Mouse (Mus musculus) ovary, postnatal 36 days (tissue): ENCODE measurements around the gene Fgfr2.

Experiments
- DNase-seq: peaks from one replicate; pipeline ENCODE4 v3.0.0; 2022; ENCODE audit warnings: low spot score, mixed read lengths

The Fgfr2 gene

GRCm38 (mm10) chr7:132719570-132719969 is 403.6 kb downstream of the Fgfr2 start:
- no peak for DNase-seq

GRCm38 (mm10) chr7:132715259-132715658 is 407.9 kb downstream of the Fgfr2 start:
- no peak for DNase-seq

GRCm38 (mm10) chr7:132714236-132714923 is 408.8 kb downstream of the Fgfr2 start:
- peak; percentile 42 for DNase-seq

- DNase-seq, result no peak
Observed at GRCm38 (mm10) chr7:132713483-132714126, 409.5 kb downstream of the Fgfr2 start.

GRCm38 (mm10) chr7:132712956-132713355 is 410.2 kb downstream of the Fgfr2 start:
- no peak for DNase-seq

- no peak for DNase-seq
Observed at GRCm38 (mm10) chr7:132712044-132712708, 411.0 kb downstream of the Fgfr2 start.

DNA sequence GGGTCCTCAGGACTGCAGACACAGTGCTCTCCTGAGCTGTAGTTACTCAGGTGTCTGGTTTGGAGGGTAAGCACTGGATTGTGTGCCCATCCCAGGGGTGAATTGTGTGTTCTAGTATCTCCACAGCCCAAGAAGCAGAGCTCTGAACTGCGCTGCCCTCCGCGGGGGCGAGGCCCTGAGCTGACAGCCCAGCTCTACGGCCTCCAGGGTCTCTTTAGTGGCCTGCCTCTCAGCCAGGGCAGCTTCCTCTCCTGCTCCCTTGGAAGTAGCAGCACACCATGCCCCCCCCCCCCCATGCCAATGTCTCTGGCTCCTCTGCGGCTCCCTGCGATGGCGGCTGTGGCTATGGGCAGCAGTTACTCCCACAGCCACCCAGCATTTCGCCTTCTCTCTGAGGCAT is 411.6 kb downstream of the Fgfr2 start:
- DNase-seq, result no peak

DNA sequence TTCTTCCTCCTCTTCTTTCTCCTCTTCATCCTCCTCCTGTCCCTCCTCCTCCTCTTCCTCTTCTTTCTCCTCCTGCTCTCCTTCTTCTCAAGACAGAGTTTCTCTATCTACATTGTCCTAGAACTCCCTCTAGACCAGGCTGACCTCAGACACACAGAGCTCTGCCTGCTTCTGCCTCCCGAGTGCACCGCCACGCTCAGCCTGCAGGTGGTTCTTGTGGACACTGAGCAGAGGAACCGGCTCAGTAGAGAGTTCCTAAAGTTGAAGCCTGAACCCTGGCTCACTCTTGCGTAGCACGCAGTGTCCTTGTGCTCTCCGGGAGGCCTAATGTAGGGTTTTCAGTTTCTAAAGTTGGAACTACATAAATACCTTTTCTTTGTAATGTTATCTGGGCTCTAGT is 418.0 kb downstream of the Fgfr2 start:
- DNase-seq, result no peak

GRCm38 (mm10) chr7:132704310-132704875 is 418.8 kb downstream of the Fgfr2 start:
- no peak for DNase-seq

DNA sequence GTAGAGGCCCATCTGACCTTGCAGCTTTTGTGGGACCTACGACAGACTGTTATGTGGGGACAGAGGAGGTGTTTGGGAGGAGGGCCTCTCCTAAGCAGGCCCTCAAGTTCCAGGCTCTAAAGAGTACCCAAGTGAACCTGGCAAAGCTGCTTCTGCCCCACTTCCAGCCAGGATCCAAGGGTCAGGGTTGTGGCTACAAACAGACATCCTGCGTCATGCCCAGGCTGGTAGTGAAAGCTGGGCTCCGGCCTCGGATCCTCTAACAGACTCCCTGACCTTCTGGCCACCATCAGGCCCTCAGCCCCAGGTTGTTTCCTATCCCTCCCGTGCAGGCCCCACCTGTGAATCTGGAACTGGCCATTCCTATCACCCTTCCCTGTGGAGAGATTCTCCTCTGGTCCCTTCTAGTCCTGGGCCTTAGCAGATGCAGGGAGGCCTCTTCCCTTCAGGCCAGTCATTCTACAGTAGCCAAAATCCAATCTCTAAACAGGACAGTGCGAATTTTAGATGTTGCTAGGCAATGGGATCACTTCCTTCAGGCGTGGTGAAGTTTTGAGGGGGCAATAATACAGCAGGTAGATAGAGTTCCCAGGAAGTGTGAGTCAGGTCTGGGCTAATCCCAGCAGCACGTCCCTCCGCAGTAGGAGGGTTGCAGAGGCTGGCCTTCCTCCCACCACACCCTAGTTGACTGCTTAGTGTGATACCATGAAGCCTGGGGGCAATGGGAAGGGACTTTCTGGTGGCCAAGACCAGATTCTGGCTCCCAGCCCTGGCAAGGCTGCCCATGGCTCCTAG is 419.4 kb downstream of the Fgfr2 start:
- DNase-seq, result no peak

DNA sequence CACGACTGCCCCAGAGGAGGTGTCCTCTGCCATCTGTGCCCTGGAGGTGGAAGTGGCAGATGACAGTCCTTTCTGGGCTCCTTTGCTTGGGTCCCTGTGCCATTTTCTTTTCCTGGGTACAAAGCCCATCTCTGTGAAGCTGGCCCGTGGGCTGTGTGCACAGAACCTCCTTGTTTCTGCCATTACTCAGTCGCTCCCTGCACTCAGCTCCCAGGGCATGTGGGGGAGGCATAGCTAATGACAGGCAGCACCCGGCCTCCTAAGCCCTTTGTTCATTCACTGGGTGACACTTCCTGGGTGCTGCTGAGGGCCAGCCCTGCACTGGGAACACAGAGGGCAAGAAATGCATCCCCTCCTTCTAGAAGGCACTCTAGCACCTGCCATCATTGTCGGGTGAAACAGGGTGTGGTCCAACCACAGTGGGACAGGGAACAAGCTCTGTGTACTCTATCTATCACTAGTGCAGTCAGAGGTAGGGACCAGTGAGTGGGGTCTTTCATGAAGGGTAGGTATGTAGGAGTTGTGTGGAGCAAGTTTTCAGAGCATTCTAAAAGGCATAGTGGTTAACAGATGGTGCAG is 420.6 kb downstream of the Fgfr2 start:
- DNase-seq, result no peak

- DNase-seq, result no peak
Observed at GRCm38 (mm10) chr7:132702024-132702423, 421.1 kb downstream of the Fgfr2 start.

DNA sequence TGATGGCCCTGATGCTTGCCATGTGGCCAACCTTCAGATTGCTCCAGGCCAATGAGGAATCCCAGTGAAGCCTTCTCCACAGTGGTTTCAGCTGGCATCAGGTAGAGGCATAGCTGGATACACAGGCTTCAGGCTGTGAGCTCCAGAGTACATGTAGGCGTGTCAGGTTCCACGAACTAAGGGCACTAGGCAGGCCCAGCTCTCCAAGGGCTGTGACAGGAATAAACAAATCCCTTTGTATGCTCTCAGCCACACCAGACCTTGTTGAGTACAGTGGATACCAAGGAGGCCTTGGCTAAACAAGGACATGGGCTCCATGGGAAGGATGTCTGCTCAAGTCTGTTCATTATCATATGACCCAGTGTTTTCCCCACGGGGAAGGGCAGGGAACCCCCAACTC is 421.7 kb downstream of the Fgfr2 start:
- no peak for DNase-seq

GRCm38 (mm10) chr7:132700107-132700506 is 423.0 kb downstream of the Fgfr2 start:
- DNase-seq, result no peak

GRCm38 (mm10) chr7:132699639-132700038 is 423.5 kb downstream of the Fgfr2 start:
- no peak for DNase-seq

DNA sequence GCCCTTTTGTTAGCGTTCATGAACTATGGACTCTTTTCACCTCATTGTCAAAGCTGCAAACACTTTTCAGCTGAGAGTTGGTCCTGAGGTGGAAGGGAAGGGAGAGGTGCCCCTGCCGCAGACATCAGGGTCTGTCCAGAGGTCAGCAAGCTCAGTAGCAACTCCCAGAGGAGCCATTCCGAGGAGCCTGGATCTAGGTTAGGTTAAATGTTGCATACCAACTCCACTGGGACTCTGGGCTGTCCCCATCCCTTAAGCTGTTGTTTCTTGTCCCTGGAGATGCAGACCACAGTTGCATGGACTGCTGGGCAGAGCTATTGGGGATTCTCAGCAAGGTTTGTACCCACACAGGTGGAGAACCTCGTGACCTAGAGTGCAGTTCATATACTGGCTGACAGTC is 424.0 kb downstream of the Fgfr2 start:
- DNase-seq, result no peak

GRCm38 (mm10) chr7:132698737-132699136 is 424.4 kb downstream of the Fgfr2 start:
- no peak for DNase-seq

DNA sequence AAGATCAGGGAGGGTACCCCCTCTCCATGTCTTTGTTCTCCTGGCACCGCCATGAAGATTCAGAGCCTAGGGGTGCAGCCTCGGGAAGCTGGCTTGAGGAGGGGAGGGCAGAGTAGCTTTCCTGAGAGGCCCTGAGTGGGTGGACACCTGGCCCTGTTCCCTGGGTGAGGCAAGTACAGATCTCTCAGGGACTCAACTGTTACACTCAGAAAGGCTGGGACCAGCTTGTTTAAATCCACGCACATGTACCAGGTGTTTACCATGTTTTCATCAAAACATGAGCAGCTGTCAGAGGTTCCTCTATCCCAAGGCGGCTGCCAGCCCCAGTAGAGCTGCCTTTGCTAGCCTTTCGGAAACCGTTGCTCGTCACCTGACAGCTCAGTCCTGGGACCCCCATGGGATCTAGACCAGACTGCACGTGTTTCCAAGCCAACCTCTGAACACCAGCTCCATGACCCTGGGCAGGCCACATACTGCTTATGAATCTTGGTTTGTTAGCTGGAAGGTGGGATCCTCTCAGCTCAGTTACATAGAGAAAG is 425.8 kb downstream of the Fgfr2 start:
- no peak for DNase-seq

DNA sequence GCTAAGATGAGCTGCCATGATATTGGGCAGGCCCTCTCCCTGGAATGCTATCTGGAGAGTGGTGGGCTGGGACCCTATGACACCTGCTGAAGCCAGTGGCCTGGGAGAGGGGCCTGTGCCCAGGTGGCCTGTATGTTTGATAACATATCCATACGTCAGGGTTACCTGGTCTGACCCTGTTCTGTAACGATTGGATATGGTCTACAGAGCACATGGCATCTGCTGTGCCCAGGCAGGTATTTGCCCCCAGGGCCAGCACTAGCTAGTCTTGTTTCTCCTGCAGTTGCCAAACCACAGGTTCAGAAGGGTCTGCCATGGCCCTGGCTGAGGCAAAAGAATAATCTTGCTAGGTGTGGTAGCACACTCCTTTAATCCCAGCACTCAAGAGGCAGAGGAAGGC is 429.6 kb downstream of the Fgfr2 start:
- no peak for DNase-seq

GRCm38 (mm10) chr7:132692719-132693118 is 430.4 kb downstream of the Fgfr2 start:
- peak; percentile 43 for DNase-seq

DNA sequence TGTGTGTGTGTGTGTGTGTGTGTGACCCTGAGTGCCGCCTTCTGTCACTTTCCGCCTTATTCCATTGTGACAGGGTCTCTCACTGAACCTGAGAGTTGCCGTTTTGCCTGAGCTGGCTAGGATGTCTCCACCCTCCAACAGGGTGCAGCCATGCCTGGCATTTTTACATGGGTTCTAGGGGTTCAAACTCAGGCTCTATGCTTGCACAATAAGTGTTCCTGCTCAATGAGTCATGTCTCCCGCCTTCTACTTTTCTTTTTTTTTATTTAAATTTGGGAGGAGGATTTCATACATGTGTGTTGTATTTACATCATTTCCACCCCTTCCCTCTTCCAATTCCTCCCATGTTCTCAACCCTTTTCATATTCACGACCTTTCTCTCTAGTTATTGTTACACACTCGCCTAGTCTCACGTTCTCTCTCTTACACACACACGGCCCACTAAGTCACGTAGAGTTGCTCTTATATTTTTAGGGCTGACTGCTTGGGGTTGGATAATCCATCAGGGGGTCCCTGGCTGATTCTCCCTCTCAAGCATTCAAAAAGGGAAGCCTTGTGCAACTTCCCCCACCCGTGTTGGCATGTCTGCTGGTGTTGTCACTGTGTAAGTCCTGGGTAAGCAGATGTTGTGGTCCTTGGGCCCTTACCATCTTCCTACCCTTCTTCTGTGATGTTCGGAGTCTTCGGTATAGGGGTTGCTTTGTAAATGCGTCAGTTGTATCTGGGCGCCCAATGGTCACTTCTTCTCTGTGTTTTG is 432.3 kb downstream of the Fgfr2 start:
- no peak for DNase-seq
